Mouse (Mus musculus): ENCODE measurements around the gene Olfr690.

DNA sequence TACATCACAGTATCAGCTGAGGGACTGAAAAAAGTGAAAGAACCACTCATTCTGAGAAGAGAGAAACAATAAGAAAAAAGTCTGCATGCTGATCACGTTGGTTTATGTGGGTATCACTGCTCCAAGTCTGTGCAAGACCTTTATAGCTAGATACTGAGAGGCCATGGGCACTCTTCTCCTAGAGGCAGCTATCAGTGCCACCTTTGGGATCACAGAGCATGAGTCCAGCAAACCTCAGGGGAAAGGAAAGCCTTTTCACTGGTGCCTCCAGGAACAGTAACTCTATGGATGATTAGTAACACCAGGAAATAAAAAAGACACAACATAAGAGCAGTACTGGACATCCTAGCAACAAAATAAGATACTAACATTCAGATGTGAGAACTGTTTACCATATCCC, 8.3 kb upstream of the Olfr690 start, which contains the start of gene Olfr691:
- TF ChIP-seq CTCF (IDR thresholded peaks at IDR 0.05; ENCODE audit: low read depth, low read length), result no peak
- TF ChIP-seq POLR2A (IDR thresholded peaks at IDR 0.05; ENCODE audit: extremely low read depth, insufficient read depth, low read length), result no peak

Measured in liver, adult 2 months (tissue).